Mouse (Mus musculus) C2C12 (cell line): ENCODE results near the gene Adam33.

ENCODE experiments used
- CTCF ChIP-seq: IDR thresholded peaks from one replicate; pipeline ENCODE4 v1.5.1; 2011; ENCODE audit not compliant: control insufficient read depth, insufficient read depth, insufficient read length
- MYOG ChIP-seq: IDR thresholded peaks from one replicate; pipeline ENCODE4 v1.6.1; 2011; ENCODE audit not compliant: control insufficient read depth, insufficient read length; ENCODE audit errors: extremely low read depth
- USF1 ChIP-seq: IDR thresholded peaks from one replicate; pipeline ENCODE4 v1.6.1; 2011; ENCODE audit warnings: low read depth, mild to moderate bottlenecking, control low read depth, moderate library complexity

- TF ChIP-seq CTCF, result peak; percentile 32
- TF ChIP-seq USF1, result no peak
- TF ChIP-seq MYOG, result no peak
These were observed 7.4 kb downstream of the Adam33 start for GRCm38 (mm10) chr2:131056191-131056590.
